Mouse (Mus musculus) brain, embryonic 18.5 days (tissue): Measurements from ENCODE around the gene Adamts12.

Experiments
- DNase-seq: peaks from one replicate; pipeline ENCODE4 v3.0.0-alpha.2; 2012; ENCODE audit warnings: low read depth, low spot score

The Adamts12 gene

GRCm38 (mm10) chr15:11075726-11076361 lies 11.3 kb downstream of the Adamts12 start:
- no peak for DNase-seq

- DNase-seq: no peak
These were observed 18.5 kb downstream of the Adamts12 start for GRCm38 (mm10) chr15:11082961-11083569.

GRCm38 (mm10) chr15:11083678-11084077 lies 19.1 kb downstream of the Adamts12 start:
- DNase-seq: no peak

GRCm38 (mm10) chr15:11084241-11084992 lies 19.8 kb downstream of the Adamts12 start:
- no peak for DNase-seq

GRCm38 (mm10) chr15:11084993-11085365 lies 20.4 kb downstream of the Adamts12 start:
- DNase-seq: no peak

- no peak for DNase-seq
These were observed 24.9 kb downstream of the Adamts12 start for GRCm38 (mm10) chr15:11089494-11089893.

- DNase-seq: no peak
These were observed 31.0 kb downstream of the Adamts12 start for GRCm38 (mm10) chr15:11095566-11095965.

GRCm38 (mm10) chr15:11097967-11098702 lies 33.5 kb downstream of the Adamts12 start:
- no peak for DNase-seq

- no peak for DNase-seq
These were observed 34.4 kb downstream of the Adamts12 start for GRCm38 (mm10) chr15:11098940-11099339.

GRCm38 (mm10) chr15:11100917-11101316 lies 36.3 kb downstream of the Adamts12 start:
- no peak for DNase-seq

GRCm38 (mm10) chr15:11105101-11105500 lies 40.5 kb downstream of the Adamts12 start:
- DNase-seq: no peak

GRCm38 (mm10) chr15:11107376-11107775 lies 42.8 kb downstream of the Adamts12 start:
- DNase-seq: no peak

GRCm38 (mm10) chr15:11114631-11115197 lies 50.1 kb downstream of the Adamts12 start:
- DNase-seq: no peak

GRCm38 (mm10) chr15:11116303-11116702 lies 51.7 kb downstream of the Adamts12 start:
- no peak for DNase-seq

GRCm38 (mm10) chr15:11116853-11117252 lies 52.3 kb downstream of the Adamts12 start:
- no peak for DNase-seq

GRCm38 (mm10) chr15:11118371-11118770 lies 53.8 kb downstream of the Adamts12 start:
- no peak for DNase-seq

- DNase-seq: no peak
These were observed 57.1 kb downstream of the Adamts12 start for GRCm38 (mm10) chr15:11121721-11122120.

GRCm38 (mm10) chr15:11125361-11125760 lies 60.8 kb downstream of the Adamts12 start:
- DNase-seq: no peak

- DNase-seq: no peak
These were observed 63.9 kb downstream of the Adamts12 start for GRCm38 (mm10) chr15:11128457-11128856.

- no peak for DNase-seq
These were observed 68.3 kb downstream of the Adamts12 start for GRCm38 (mm10) chr15:11132586-11133558.

GRCm38 (mm10) chr15:11145581-11145980 lies 81.0 kb downstream of the Adamts12 start:
- no peak for DNase-seq
